ENCODE assay signal across 22 mouse cellular contexts in genomic region chr10:67497144-67497892, GRCm38 (mm10). TPM values are rescaled to one million over a fixed set of nuclear protein-coding genes. Genes with fewer than 3 reads are reported as not detected.
DNase-seq lines count a peak whose midpoint lies in the region; ATAC-seq and TF ChIP-seq lines count a peak whose summit lies in the region.
"Had no signal": no experiment of that assay in that cellular context is flagged by ENCODE, and none has a peak within 500 bp of the region (broad histone marks: within the 10 kb centered on the region; RNA-seq: fewer than 3 reads in every experiment).

No protein-coding gene starts in this region.

- H3K27ac ChIP-seq in kidney, embryonic 15.5 days: no peak overlapping the region
- H3K27ac ChIP-seq in cerebellum, adult 2 months (ENCODE audit: insufficient read depth, low read length): no peak overlapping the region
- H3K27ac ChIP-seq: embryonic facial prominence, embryonic 12.5 days; forebrain, embryonic 15.5 days; heart, adult 2 months; heart, embryonic 15.5 days; hindbrain, embryonic 10.5 days; hindbrain, embryonic 15.5 days had no signal

- no peaks in the 10 kb centered on the region for H3K9me3 ChIP-seq in kidney, embryonic 15.5 days (replicated peaks)
- H3K9me3 ChIP-seq: embryonic facial prominence, embryonic 12.5 days; forebrain, embryonic 15.5 days; heart, embryonic 15.5 days; hindbrain, embryonic 10.5 days; hindbrain, embryonic 15.5 days had no signal

- H3K4me2 ChIP-seq in kidney, embryonic 15.5 days: no peak overlapping the region
- H3K4me2 ChIP-seq: embryonic facial prominence, embryonic 12.5 days; forebrain, embryonic 15.5 days; heart, embryonic 11.5 days; heart, embryonic 15.5 days; hindbrain, embryonic 15.5 days had no signal

- no peaks in the 10 kb centered on the region for H3K36me3 ChIP-seq in kidney, embryonic 15.5 days
- H3K36me3 ChIP-seq: embryonic facial prominence, embryonic 12.5 days; forebrain, embryonic 15.5 days; heart, embryonic 15.5 days; hindbrain, embryonic 10.5 days; hindbrain, embryonic 15.5 days had no signal

- no peak for TF ChIP-seq CTCF in cerebellum, adult 2 months (IDR thresholded peaks at IDR 0.05; ENCODE audit: borderline replicate concordance, insufficient read depth, low read depth, low read length)

- peak; percentile 79 for DNase-seq in CD4-positive helper T cell, adult 2 months (ENCODE audit: low read depth, low spot score)
- peak; percentile 68 for DNase-seq in CD4-positive, CD25-positive, alpha-beta regulatory T cell, adult 2 months (ENCODE audit: low read depth, low spot score)
- no peak for DNase-seq in kidney, adult 9 months
- no peak for DNase-seq in spleen, postnatal 14 days (ENCODE audit: low spot score in 2 of 2)
- no peak for DNase-seq in cerebellum, adult 2 months
- DNase-seq: adrenal gland, postnatal 14 days; cerebellum, adult 18-20 months; cerebellum, postnatal 10 days; embryo, embryonic 11 days; gastrocnemius, postnatal 36 days; heart, adult 2 months had no signal

- ATAC-seq in activated CD4-positive, CD25-positive, alpha-beta regulatory T cell, adult 4 months: peak; percentile 76
- ATAC-seq in inflammation-experienced regulatory T-cells, adult 6 months: peak; percentile 74
- no peak for ATAC-seq in kidney, embryonic 15.5 days (replicated peaks; ENCODE audit: low FRiP score)
- ATAC-seq: forebrain, embryonic 15.5 days had no signal

- H3K4me1 ChIP-seq in kidney, embryonic 15.5 days: no peaks in the 10 kb centered on the region
- no peaks in the 10 kb centered on the region for H3K4me1 ChIP-seq in cerebellum, adult 2 months (ENCODE audit: control insufficient read depth, insufficient read depth, low read length)
- H3K4me1 ChIP-seq: embryonic facial prominence, embryonic 12.5 days; forebrain, embryonic 15.5 days; heart, embryonic 15.5 days; hindbrain, embryonic 10.5 days; hindbrain, embryonic 15.5 days had no signal

- H3K27me3 ChIP-seq in kidney, embryonic 15.5 days: no peaks in the 10 kb centered on the region
- no peaks in the 10 kb centered on the region for H3K27me3 ChIP-seq in cerebellum, adult 2 months (ENCODE audit: control insufficient read depth, insufficient read depth, low read length)
- H3K27me3 ChIP-seq: embryonic facial prominence, embryonic 12.5 days; forebrain, embryonic 15.5 days; heart, embryonic 15.5 days; hindbrain, embryonic 15.5 days had no signal

- 87% methylated on average over 15 of the region's 15 CpGs for WGBS in kidney, embryonic 15.5 days
- 92% methylated on average over 15 of the region's 15 CpGs for WGBS in cerebellum, adult 2 months

- H3K4me3 ChIP-seq in kidney, embryonic 15.5 days (replicated peaks): no peak overlapping the region
- no peak overlapping the region for H3K4me3 ChIP-seq in cerebellum, adult 2 months (replicated peaks; ENCODE audit: insufficient read depth, low read depth, low read length)
- H3K4me3 ChIP-seq: embryonic facial prominence, embryonic 12.5 days; forebrain, embryonic 15.5 days; heart, adult 2 months; heart, embryonic 15.5 days; hindbrain, embryonic 10.5 days; hindbrain, embryonic 15.5 days had no signal

- H3K9ac ChIP-seq in kidney, embryonic 15.5 days: no peak overlapping the region
- H3K9ac ChIP-seq: embryonic facial prominence, embryonic 12.5 days; forebrain, embryonic 15.5 days; heart, embryonic 15.5 days; hindbrain, embryonic 15.5 days had no signal

- no peak for TF ChIP-seq POLR2A in cerebellum, adult 2 months (IDR thresholded peaks at IDR 0.05; ENCODE audit: borderline replicate concordance, insufficient read depth, low read length)

RNA-seq across cellular contexts. Expression of gene Egr2, which starts 38.0 kb away (rescaled TPM):
- 10 to 100 TPM; 42.3 to 58.3 TPM for polyA plus RNA-seq in activated CD4-positive, CD25-positive, alpha-beta regulatory T cell, adult 4 months (2017; shearing (Covaris generic))
- 10 to 100 TPM; 68.5 to 69.3 (median 68.8) TPM for polyA plus RNA-seq in inflammation-experienced regulatory T-cells, adult 6 months (2017; shearing (Covaris generic))
- polyA plus RNA-seq in kidney, embryonic 15.5 days (2015; fragmentation: Nextera tagmentation; extraction: Ambion mirVana): 0.52 and 1.1 TPM in 2 replicates
- polyA plus RNA-seq in cerebellum, adult 2 months (2012; rRNA removed): 0.07 and 0.21 TPM in 2 replicates
- polyA plus RNA-seq: forebrain, embryonic 11.5 days; intestine, embryonic 14.5 days had no signal

RNA-seq across cellular contexts. Expression of gene Ado, which starts 51.4 kb away (rescaled TPM):
- polyA plus RNA-seq in activated CD4-positive, CD25-positive, alpha-beta regulatory T cell, adult 4 months (2017; shearing (Covaris generic)): 10 to 100 TPM; 40.3 to 43.7 TPM
- 10 to 100 TPM; 40.3 to 50.4 (median 42.4) TPM for polyA plus RNA-seq in inflammation-experienced regulatory T-cells, adult 6 months (2017; shearing (Covaris generic))
- polyA plus RNA-seq in kidney, embryonic 15.5 days (2015; fragmentation: Nextera tagmentation; extraction: Ambion mirVana): 70.1 and 72.4 TPM in 2 replicates
- polyA plus RNA-seq in cerebellum, adult 2 months (2012; rRNA removed): 38.2 and 39.3 TPM in 2 replicates

Comparison
In these comparisons a context has a peak if more than half of its experiments do, and no peak if none do; other contexts are left out.
1. DNase-seq: peak in CD4-positive helper T cell, adult 2 months (single experiment) and CD4-positive, CD25-positive, alpha-beta regulatory T cell, adult 2 months (single experiment); none in kidney, adult 9 months (single experiment), spleen, postnatal 14 days (0 of 2) and cerebellum, adult 2 months (0 of 2).
2. RNA of gene Egr2, which starts 38.0 kb away (polyA plus RNA-seq): 68.5 to 69.3 TPM in inflammation-experienced regulatory T-cells, adult 6 months and 42.3 to 58.3 TPM in activated CD4-positive, CD25-positive, alpha-beta regulatory T cell, adult 4 months; 0.52 to 1.1 TPM in kidney, embryonic 15.5 days and 0.07 to 0.21 TPM in cerebellum, adult 2 months; every median in the first group is over 10 times any median in the second.